Mouse (Mus musculus) gastrocnemius, postnatal 25 days (tissue): ENCODE results near the gene Dhcr24. TPM values are rescaled to one million over a fixed set of nuclear protein-coding genes. Genes with fewer than 3 reads are reported as not detected.

ENCODE experiments used
- DNase-seq: peaks from one replicate; pipeline ENCODE4 v3.0.0; 2022
- total RNA-seq, 2 experiments: library from RNA; stranded (reverse); gene quantifications; 1 replicate in 1 of 2; 2 replicates in 1 of 2; pipeline ENCODE4 v1.2.3; 2021

Gene Dhcr24
- total RNA-seq, 2 experiments from 2014 or later, result 4.4 to 5.5 TPM

- DNase-seq, result no peak
Measured at GRCm38 (mm10) chr4:106606639-106607554, 46.1 kb downstream of the Dhcr24 start.

- DNase-seq, result no peak
Measured at GRCm38 (mm10) chr4:106607905-106608304, 47.1 kb downstream of the Dhcr24 start.

- DNase-seq, result no peak
Measured at GRCm38 (mm10) chr4:106613105-106613504, 52.3 kb downstream of the Dhcr24 start.

- DNase-seq, result no peak
Measured at GRCm38 (mm10) chr4:106613560-106613959, 52.7 kb downstream of the Dhcr24 start.

- peak; percentile 38 for DNase-seq
Measured at GRCm38 (mm10) chr4:106614180-106614797, 53.5 kb downstream of the Dhcr24 start.

- DNase-seq, result no peak
Measured at GRCm38 (mm10) chr4:106614881-106615280, 54.0 kb downstream of the Dhcr24 start.

GRCm38 (mm10) chr4:106615637-106616036 is 54.8 kb downstream of the Dhcr24 start:
- DNase-seq, result no peak

- no peak for DNase-seq
Measured at GRCm38 (mm10) chr4:106617056-106617455, 56.2 kb downstream of the Dhcr24 start, which contains the start of gene Lexm. Lexm (minus strand) TSS chr4:106617241.

GRCm38 (mm10) chr4:106618898-106619297 is 58.1 kb downstream of the Dhcr24 start:
- no peak for DNase-seq

- no peak for DNase-seq
Measured at GRCm38 (mm10) chr4:106621428-106621827, 60.6 kb downstream of the Dhcr24 start.

- DNase-seq, result no peak
Measured at GRCm38 (mm10) chr4:106622030-106622493, 61.2 kb downstream of the Dhcr24 start, which contains the start of gene Ttc22. Ttc22 (plus strand) TSS chr4:106622432.

- no peak for DNase-seq
Measured at GRCm38 (mm10) chr4:106622712-106623111, 61.9 kb downstream of the Dhcr24 start.

- DNase-seq, result no peak
Measured at GRCm38 (mm10) chr4:106624271-106624670, 63.4 kb downstream of the Dhcr24 start.

- DNase-seq, result no peak
Measured at GRCm38 (mm10) chr4:106627809-106628208, 67.0 kb downstream of the Dhcr24 start.

- DNase-seq, result no peak
Measured at GRCm38 (mm10) chr4:106628650-106629360, 68.0 kb downstream of the Dhcr24 start.

GRCm38 (mm10) chr4:106629374-106629773 is 68.5 kb downstream of the Dhcr24 start:
- no peak for DNase-seq

- no peak for DNase-seq
Measured at GRCm38 (mm10) chr4:106630333-106631220, 69.7 kb downstream of the Dhcr24 start.

GRCm38 (mm10) chr4:106632313-106632712 is 71.5 kb downstream of the Dhcr24 start:
- no peak for DNase-seq

- no peak for DNase-seq
Measured at GRCm38 (mm10) chr4:106633281-106634085, 72.6 kb downstream of the Dhcr24 start.

- no peak for DNase-seq
Measured at GRCm38 (mm10) chr4:106634086-106634479, 73.2 kb downstream of the Dhcr24 start.
